Mouse (Mus musculus) embryonic facial prominence, embryonic 11.5 days (tissue): ENCODE measurements around the gene Map2k3. TPM values are rescaled to one million over a fixed set of nuclear protein-coding genes. Genes with fewer than 3 reads are reported as not detected.

Source experiments
- ATAC-seq: fragments of 200-750 bp; cut with Nextera tagmentation; replicated peaks from 2 replicates; pipeline ENCODE4 v1.8.0; 2017; ENCODE audit warnings: low read depth; ENCODE audit not compliant: insufficient number of reproducible peaks, low FRiP score, low TSS enrichment
- DNase-seq: peaks from one replicate; pipeline ENCODE4 v3.0.0-alpha.2; 2015; ENCODE audit warnings: low spot score
- H3K27ac ChIP-seq: fragments of 300-500 bp; sonication (generic); replicated peaks from 2 replicates; pipeline ENCODE4 v1.5.1; 2014; ENCODE audit warnings: mild to moderate bottlenecking, low read depth, low read length, control low read depth
- H3K27me3 ChIP-seq: fragments of 300-500 bp; sonication (generic); 2 replicates; pipeline ENCODE4 v1.6.1; 2014; ENCODE audit warnings: mild to moderate bottlenecking, low read length, moderate library complexity, mixed read lengths; ENCODE audit not compliant: control insufficient read depth, insufficient read depth
- H3K36me3 ChIP-seq: fragments of 300-500 bp; sonication (generic); replicated peaks from 2 replicates; pipeline ENCODE4 v1.6.1; 2014; ENCODE audit warnings: low read depth, mild to moderate bottlenecking, low read length, moderate library complexity, mixed read lengths; ENCODE audit not compliant: control insufficient read depth, insufficient read depth
- H3K4me1 ChIP-seq: fragments of 300-500 bp; sonication (generic); 2 replicates; pipeline ENCODE4 v1.6.1; 2014; ENCODE audit warnings: low read length, mixed read lengths; ENCODE audit not compliant: control insufficient read depth, insufficient read depth
- H3K4me2 ChIP-seq: fragments of 300-500 bp; sonication (generic); 2 replicates; pipeline ENCODE4 v1.6.1; 2014; ENCODE audit warnings: low read depth, mild to moderate bottlenecking, control low read depth, low read length, moderate library complexity
- H3K4me3 ChIP-seq: fragments of 300-500 bp; sonication (generic); 2 replicates; pipeline ENCODE4 v1.5.1; 2014; ENCODE audit warnings: low read depth, low read length, control low read depth
- H3K9ac ChIP-seq: fragments of 300-500 bp; sonication (generic); replicated peaks from 2 replicates; pipeline ENCODE4 v1.6.1; 2014; ENCODE audit warnings: mild to moderate bottlenecking, control low read depth, low read length
- H3K9me3 ChIP-seq: fragments of 300-500 bp; sonication (generic); replicated peaks from 2 replicates; pipeline ENCODE4 v1.6.1; 2016; ENCODE audit warnings: mild to moderate bottlenecking, low read length, inconsistent platforms, mixed read lengths; ENCODE audit not compliant: control insufficient read depth
- WGBS: fragments of 180-500 bp; shearing (Covaris S2); extraction: QIAGEN DNeasy Blood & Tissue Kit; methylation state at CpG from one replicate; pipeline ENCODE4 v1.1.7; 2014; 5-methylcytosine and 5-hydroxymethylcytosine counted together
- polyA plus RNA-seq: library from polyadenylated mRNA; unstranded; fragments of >200 nt; fragmentation: Nextera tagmentation; extraction: Ambion mirVana; gene quantifications from 2 replicates; pipeline ENCODE4 v1.2.1, GENCODE M21; 2014

Gene Map2k3
- polyA plus RNA-seq, 1 experiment from 2014 or later: 50.4 TPM

GRCm38 (mm10) chr11:60952362-60952761 is 20.5 kb downstream of the Map2k3 start:
- no peak overlapping the region for H3K9ac ChIP-seq
- no peaks in the 10 kb centered on the region for H3K4me1 ChIP-seq
- no peaks in the 10 kb centered on the region for H3K9me3 ChIP-seq
- H3K4me3 ChIP-seq: no peak overlapping the region
- H3K27me3 ChIP-seq: no peaks in the 10 kb centered on the region
- WGBS: 95% methylated on average over 3 of the region's 3 CpGs
- H3K27ac ChIP-seq: no peak overlapping the region
- H3K36me3 ChIP-seq: no peaks in the 10 kb centered on the region
- no peak for DNase-seq
- no peak for ATAC-seq
- no peak overlapping the region for H3K4me2 ChIP-seq

GRCm38 (mm10) chr11:60952986-60953385 is 21.2 kb downstream of the Map2k3 start:
- no peaks in the 10 kb centered on the region for H3K4me1 ChIP-seq
- no peak overlapping the region for H3K4me2 ChIP-seq
- H3K27me3 ChIP-seq: no peaks in the 10 kb centered on the region
- no peak overlapping the region for H3K9ac ChIP-seq
- no peaks in the 10 kb centered on the region for H3K9me3 ChIP-seq
- no peak overlapping the region for H3K4me3 ChIP-seq
- no peaks in the 10 kb centered on the region for H3K36me3 ChIP-seq
- WGBS: 91% methylated on average over 6 of the region's 6 CpGs
- no peak overlapping the region for H3K27ac ChIP-seq
- no peak for ATAC-seq
- no peak for DNase-seq

GRCm38 (mm10) chr11:60953803-60954202 is 22.0 kb downstream of the Map2k3 start:
- no peak overlapping the region for H3K4me2 ChIP-seq
- no peak overlapping the region for H3K27ac ChIP-seq
- no peaks in the 10 kb centered on the region for H3K4me1 ChIP-seq
- H3K36me3 ChIP-seq: no peaks in the 10 kb centered on the region
- ATAC-seq (peak; percentile 87), DNase-seq (peak; percentile 95)
- no peak overlapping the region for H3K9ac ChIP-seq
- no peaks in the 10 kb centered on the region for H3K9me3 ChIP-seq
- no peaks in the 10 kb centered on the region for H3K27me3 ChIP-seq
- WGBS: 7% methylated on average over 15 of the region's 15 CpGs
- no peak overlapping the region for H3K4me3 ChIP-seq

GRCm38 (mm10) chr11:60954255-60955104 is 22.6 kb downstream of the Map2k3 start:
- no peak overlapping the region for H3K4me3 ChIP-seq
- peak overlapping the region; percentile 13 for H3K9ac ChIP-seq
- no peak overlapping the region for H3K27ac ChIP-seq
- H3K4me2 ChIP-seq: no peak overlapping the region
- ATAC-seq: no peak
- H3K27me3 ChIP-seq: no peaks in the 10 kb centered on the region
- WGBS: 74% methylated on average over 10 of the region's 10 CpGs
- no peaks in the 10 kb centered on the region for H3K9me3 ChIP-seq
- no peaks in the 10 kb centered on the region for H3K36me3 ChIP-seq
- no peak for DNase-seq
- H3K4me1 ChIP-seq: no peaks in the 10 kb centered on the region

- H3K4me2 ChIP-seq: no peak overlapping the region
Measured at GRCm38 (mm10) chr11:60955621-60956383, 24.0 kb downstream of the Map2k3 start.

GRCm38 (mm10) chr11:60958948-60959347 is 27.1 kb downstream of the Map2k3 start:
- ATAC-seq (no peak), DNase-seq (no peak)
- no peak overlapping the region for H3K9ac ChIP-seq
- H3K27ac ChIP-seq: no peak overlapping the region
- no peak overlapping the region for H3K4me2 ChIP-seq
- no peaks in the 10 kb centered on the region for H3K27me3 ChIP-seq
- 95% methylated on average over 4 of the region's 4 CpGs for whole genome bisulfite sequencing
- no peak overlapping the region for H3K4me3 ChIP-seq
- no peaks in the 10 kb centered on the region for H3K36me3 ChIP-seq
- no peaks in the 10 kb centered on the region for H3K4me1 ChIP-seq
- no peaks in the 10 kb centered on the region for H3K9me3 ChIP-seq

More at GRCm38 (mm10) chr11:60955621-60956383, 24.0 kb downstream of the Map2k3 start:
- 80% methylated on average over 9 of the region's 9 CpGs for WGBS
- H3K36me3 ChIP-seq: no peaks in the 10 kb centered on the region
- H3K27me3 ChIP-seq: no peaks in the 10 kb centered on the region
- H3K4me3 ChIP-seq: no peak overlapping the region
- no peak for DNase-seq
- H3K9ac ChIP-seq: no peak overlapping the region
- ATAC-seq: no peak
- no peaks in the 10 kb centered on the region for H3K9me3 ChIP-seq
- H3K4me1 ChIP-seq: no peaks in the 10 kb centered on the region
- H3K27ac ChIP-seq: no peak overlapping the region

- Histone ChIP-seq H3K27me3 (no peaks in the 10 kb centered on the region), H3K4me3 (no peak overlapping the region), H3K36me3 (no peaks in the 10 kb centered on the region), H3K27ac (no peak overlapping the region), H3K4me1 (no peaks in the 10 kb centered on the region), H3K9ac (no peak overlapping the region), H3K9me3 (no peaks in the 10 kb centered on the region), H3K4me2 (no peak overlapping the region)
- WGBS: 72% methylated on average over 1 of the region's 1 CpGs
- ATAC-seq: no peak
- no peak for DNase-seq
Measured at GRCm38 (mm10) chr11:60961176-60961575, 29.3 kb downstream of the Map2k3 start.

GRCm38 (mm10) chr11:60962709-60963108 is 30.9 kb downstream of the Map2k3 start:
- WGBS: 81% methylated on average over 5 of the region's 5 CpGs
- no peak for ATAC-seq
- H3K9me3 ChIP-seq: no peaks in the 10 kb centered on the region
- no peaks in the 10 kb centered on the region for H3K36me3 ChIP-seq
- DNase-seq: no peak
- H3K27me3 ChIP-seq: no peaks in the 10 kb centered on the region
- H3K4me1 ChIP-seq: no peaks in the 10 kb centered on the region
- H3K4me3 ChIP-seq: no peak overlapping the region
- no peak overlapping the region for H3K9ac ChIP-seq
- no peak overlapping the region for H3K27ac ChIP-seq
- no peak overlapping the region for H3K4me2 ChIP-seq
